Mouse (Mus musculus) limb, embryonic 12.5 days (tissue): ENCODE measurements around the gene Gabrb1. TPM values are rescaled to one million over a fixed set of nuclear protein-coding genes. Genes with fewer than 3 reads are reported as not detected.

Experiments used
- ATAC-seq: fragments of 200-750 bp; cut with Nextera tagmentation; 2 replicates; pipeline ENCODE4 v1.8.0; 2017; ENCODE audit warnings: low read depth, moderate TSS enrichment; ENCODE audit not compliant: insufficient number of reproducible peaks, insufficient read depth, low FRiP score, low TSS enrichment
- H3K27ac ChIP-seq: fragments of 300-500 bp; sonication (generic); 2 replicates; pipeline ENCODE4 v1.5.1; 2016; ENCODE audit warnings: mild to moderate bottlenecking, moderate library complexity
- H3K27me3 ChIP-seq: fragments of 300-500 bp; sonication (generic); 2 replicates; pipeline ENCODE4 v1.6.1; 2016; ENCODE audit warnings: mild to moderate bottlenecking, moderate library complexity
- H3K36me3 ChIP-seq: fragments of 300-500 bp; sonication (generic); 2 replicates; pipeline ENCODE4 v1.6.1; 2016; ENCODE audit warnings: mild to moderate bottlenecking, moderate library complexity
- H3K4me1 ChIP-seq: fragments of 300-500 bp; sonication (generic); replicated peaks from 2 replicates; pipeline ENCODE4 v1.6.1; 2016
- H3K4me2 ChIP-seq: fragments of 300-500 bp; sonication (generic); 2 replicates; pipeline ENCODE4 v1.6.1; 2016; ENCODE audit warnings: mild to moderate bottlenecking, moderate library complexity
- H3K4me3 ChIP-seq: fragments of 300-500 bp; sonication (generic); replicated peaks from 2 replicates; pipeline ENCODE4 v1.5.1; 2016; ENCODE audit warnings: mild to moderate bottlenecking
- H3K9ac ChIP-seq: fragments of 300-500 bp; sonication (generic); replicated peaks from 2 replicates; pipeline ENCODE4 v1.6.1; 2016; ENCODE audit warnings: mild to moderate bottlenecking, moderate library complexity
- H3K9me3 ChIP-seq: fragments of 300-500 bp; sonication (generic); 2 replicates; pipeline ENCODE4 v1.6.1; 2016; ENCODE audit warnings: mild to moderate bottlenecking, moderate library complexity
- WGBS: fragments of 180-500 bp; shearing (Covaris S2); methylation state at CpG from one replicate; pipeline ENCODE4 v1.1.7; 2016; 5-methylcytosine and 5-hydroxymethylcytosine counted together
- polyA plus RNA-seq: library from polyadenylated mRNA; unstranded; fragments of >200 nt; fragmentation: Nextera tagmentation; extraction: Ambion mirVana; gene quantifications from 2 replicates; pipeline ENCODE4 v1.2.1, GENCODE M21; 2016

Gene Gabrb1
- polyA plus RNA-seq, 1 experiment from 2014 or later = 1.2 TPM

DNA sequence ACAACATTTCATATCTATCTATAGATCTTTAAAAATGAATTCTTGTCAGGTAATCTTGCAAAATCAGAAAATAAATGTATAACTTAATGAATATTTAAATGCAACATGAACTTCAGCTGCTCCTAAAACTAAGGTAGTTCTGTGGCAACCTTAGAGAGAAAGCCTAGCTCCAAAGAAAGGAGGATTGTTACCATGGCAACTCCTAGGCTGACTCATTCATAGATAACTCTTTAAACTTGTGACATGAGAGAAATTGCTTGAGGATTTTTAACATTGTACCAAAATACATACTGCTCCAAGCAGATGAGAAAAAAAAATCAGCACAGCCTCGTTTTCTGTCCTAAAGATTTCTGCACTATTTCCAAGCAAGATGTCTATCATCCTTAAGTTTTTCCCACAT is 171.1 kb downstream of the Gabrb1 start:
- H3K9me3 ChIP-seq = no peaks in the 10 kb centered on the region
- no peaks in the 10 kb centered on the region for H3K4me1 ChIP-seq
- 71% methylated on average over 1 of the region's 1 CpGs for WGBS
- H3K9ac ChIP-seq = no peak overlapping the region
- no peak overlapping the region for H3K27ac ChIP-seq
- no peak overlapping the region for H3K4me3 ChIP-seq
- ATAC-seq = no peak
- no peaks in the 10 kb centered on the region for H3K27me3 ChIP-seq
- H3K4me2 ChIP-seq = no peak overlapping the region
- no peaks in the 10 kb centered on the region for H3K36me3 ChIP-seq

DNA sequence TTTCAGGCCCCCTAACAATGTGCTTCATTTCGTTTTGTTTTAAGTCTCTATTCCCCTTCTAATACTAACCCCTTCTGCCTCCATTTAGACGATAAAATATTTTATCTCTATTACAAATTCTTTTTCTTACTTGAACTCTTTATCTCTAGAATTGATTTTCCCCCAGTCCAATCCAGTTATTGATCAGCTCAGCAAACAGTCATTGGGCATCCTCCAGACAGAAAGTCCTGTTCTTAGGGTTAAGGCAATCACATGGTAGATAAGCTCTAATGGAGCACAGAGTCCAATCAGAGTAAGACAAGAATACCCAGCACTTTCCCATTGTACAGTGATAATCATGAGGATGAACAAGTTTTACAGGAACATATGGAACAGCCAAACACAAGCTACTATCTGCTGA is 172.4 kb downstream of the Gabrb1 start:
- ATAC-seq = no peak
- Histone ChIP-seq H3K27me3 (no peaks in the 10 kb centered on the region), H3K27ac (no peak overlapping the region), H3K9me3 (no peaks in the 10 kb centered on the region), H3K36me3 (no peaks in the 10 kb centered on the region), H3K4me3 (no peak overlapping the region), H3K4me2 (no peak overlapping the region), H3K9ac (no peak overlapping the region), H3K4me1 (no peaks in the 10 kb centered on the region)
- whole genome bisulfite sequencing = 87% methylated on average over 2 of the region's 2 CpGs

DNA sequence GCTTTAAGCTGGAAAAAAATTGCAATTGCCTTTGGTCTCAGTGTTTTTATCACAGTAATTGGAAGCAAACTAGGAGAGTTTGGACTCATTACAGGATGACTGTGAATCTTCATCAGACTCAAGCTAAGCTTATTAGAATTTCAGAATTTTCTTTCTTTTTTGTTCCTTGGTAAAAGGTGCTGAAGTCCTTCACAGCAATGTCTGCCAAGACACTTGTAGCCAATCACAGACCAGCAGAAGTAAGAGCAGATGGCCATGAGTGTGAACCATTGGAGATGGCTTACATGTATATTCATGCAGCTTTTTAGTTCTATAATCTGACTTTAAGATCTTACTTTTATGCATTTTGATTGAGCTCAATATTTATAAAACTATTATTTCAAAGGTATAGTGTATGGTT is 184.3 kb downstream of the Gabrb1 start:
- no peak overlapping the region for H3K27ac ChIP-seq
- H3K4me2 ChIP-seq = no peak overlapping the region
- no peak overlapping the region for H3K9ac ChIP-seq
- H3K9me3 ChIP-seq = no peaks in the 10 kb centered on the region
- H3K36me3 ChIP-seq = no peaks in the 10 kb centered on the region
- H3K27me3 ChIP-seq = no peaks in the 10 kb centered on the region
- no peak for ATAC-seq
- H3K4me3 ChIP-seq = no peak overlapping the region
- no peaks in the 10 kb centered on the region for H3K4me1 ChIP-seq

DNA sequence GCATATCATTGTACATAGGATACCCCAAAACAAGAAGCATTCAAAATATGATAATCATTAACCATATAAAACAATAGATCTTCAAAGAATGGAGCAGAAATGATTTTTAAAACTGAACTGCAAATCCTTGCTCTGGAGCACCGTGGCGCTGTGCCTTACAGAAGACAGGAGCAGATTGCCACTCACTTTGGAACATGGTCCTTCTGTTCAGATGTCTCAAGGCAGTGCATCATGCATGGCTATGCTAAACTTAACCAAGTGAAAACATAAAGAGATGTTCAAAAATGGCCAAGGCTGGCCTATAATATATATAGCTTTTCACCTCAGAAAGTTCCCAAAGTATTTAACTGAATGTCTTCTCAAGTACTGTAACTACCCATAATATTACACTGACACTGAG is 240.3 kb downstream of the Gabrb1 start:
- 85% methylated on average over 2 of the region's 2 CpGs for WGBS
- Histone ChIP-seq H3K4me1 (no peaks in the 10 kb centered on the region), H3K4me2 (no peak overlapping the region), H3K27me3 (no peaks in the 10 kb centered on the region), H3K27ac (no peak overlapping the region), H3K36me3 (no peaks in the 10 kb centered on the region), H3K9me3 (no peaks in the 10 kb centered on the region), H3K9ac (no peak overlapping the region), H3K4me3 (no peak overlapping the region)
- no peak for ATAC-seq

- no peak overlapping the region for H3K27ac ChIP-seq
- 74% methylated on average over 7 of the region's 7 CpGs for WGBS
- no peaks in the 10 kb centered on the region for H3K4me1 ChIP-seq
- H3K27me3 ChIP-seq = no peaks in the 10 kb centered on the region
- H3K4me3 ChIP-seq = no peak overlapping the region
- no peak for ATAC-seq
- no peaks in the 10 kb centered on the region for H3K36me3 ChIP-seq
- no peak overlapping the region for H3K9ac ChIP-seq
- no peak overlapping the region for H3K4me2 ChIP-seq
- H3K9me3 ChIP-seq = no peaks in the 10 kb centered on the region
These were observed 245.5 kb downstream of the Gabrb1 start for GRCm38 (mm10) chr5:71903399-71903798.

DNA sequence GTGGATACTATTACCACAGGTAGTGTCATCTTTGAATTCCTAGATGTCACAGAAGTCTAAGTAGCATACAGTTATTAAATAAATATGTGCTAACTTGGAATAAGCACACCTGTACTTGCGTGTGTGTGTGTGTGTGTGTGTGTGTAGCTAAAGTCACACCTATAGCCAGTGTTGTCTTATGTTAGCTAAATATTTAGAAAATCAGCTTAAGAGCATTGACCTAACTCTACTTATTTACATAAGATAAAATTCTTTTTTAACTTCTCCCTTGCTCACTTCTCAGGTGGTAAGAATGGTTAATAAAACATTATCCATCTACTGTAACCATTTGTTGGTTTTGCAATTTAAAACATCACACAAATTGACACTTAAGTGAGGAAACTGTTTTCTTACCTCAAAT is 256.1 kb downstream of the Gabrb1 start:
- Histone ChIP-seq H3K9me3 (no peaks in the 10 kb centered on the region), H3K36me3 (no peaks in the 10 kb centered on the region), H3K9ac (no peak overlapping the region), H3K27me3 (no peaks in the 10 kb centered on the region), H3K4me2 (no peak overlapping the region), H3K27ac (no peak overlapping the region), H3K4me1 (no peaks in the 10 kb centered on the region), H3K4me3 (no peak overlapping the region)
- WGBS = 74% methylated on average over 1 of the region's 1 CpGs
- no peak for ATAC-seq

DNA sequence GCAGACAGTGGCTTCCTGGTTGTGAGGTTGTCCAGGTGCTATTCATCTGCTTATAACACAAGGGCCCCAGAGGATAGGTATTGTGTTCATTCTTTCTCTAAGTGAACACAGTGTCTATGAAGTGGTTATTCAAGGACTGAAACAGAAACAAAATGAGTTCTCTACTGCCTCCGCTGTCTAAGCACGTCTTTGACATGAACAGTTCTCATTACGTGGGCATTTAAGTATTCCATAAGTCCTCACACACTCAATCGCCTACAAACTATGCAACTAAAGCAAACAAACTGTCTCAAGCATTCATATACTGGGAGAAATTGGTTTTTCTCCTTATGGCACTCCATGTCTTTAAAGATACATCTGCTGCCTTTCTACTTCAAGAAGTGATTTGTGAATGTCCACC is 257.8 kb downstream of the Gabrb1 start:
- no peak overlapping the region for H3K4me2 ChIP-seq
- H3K36me3 ChIP-seq = no peaks in the 10 kb centered on the region
- no peak overlapping the region for H3K9ac ChIP-seq
- no peaks in the 10 kb centered on the region for H3K27me3 ChIP-seq
- no peak overlapping the region for H3K4me3 ChIP-seq
- ATAC-seq = no peak
- no peaks in the 10 kb centered on the region for H3K9me3 ChIP-seq
- no peak overlapping the region for H3K27ac ChIP-seq
- H3K4me1 ChIP-seq = no peaks in the 10 kb centered on the region
- 93% methylated on average over 4 of the region's 4 CpGs for WGBS

DNA sequence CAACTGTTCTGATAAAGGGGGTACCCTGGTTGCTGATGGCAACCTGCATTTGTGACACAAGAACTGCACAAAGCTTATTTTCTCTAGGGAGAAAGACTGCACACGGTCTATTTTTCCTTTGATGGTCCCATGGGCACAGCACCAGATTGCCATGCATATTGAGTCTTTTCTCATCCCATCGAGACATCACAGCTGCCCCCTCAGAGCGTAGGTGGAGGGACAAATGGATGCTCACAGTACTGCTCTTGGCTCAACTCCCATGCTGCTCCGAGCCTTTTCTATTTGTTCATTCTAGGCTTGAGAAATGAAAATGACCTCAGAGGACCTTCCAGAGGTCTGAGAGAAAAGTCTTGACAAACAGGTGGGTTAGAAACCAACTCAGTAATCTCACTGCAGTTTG is 259.3 kb downstream of the Gabrb1 start:
- Histone ChIP-seq H3K9ac (no peak overlapping the region), H3K27ac (no peak overlapping the region), H3K27me3 (no peaks in the 10 kb centered on the region), H3K36me3 (no peaks in the 10 kb centered on the region), H3K9me3 (no peaks in the 10 kb centered on the region), H3K4me2 (no peak overlapping the region), H3K4me3 (no peak overlapping the region), H3K4me1 (no peaks in the 10 kb centered on the region)
- 87% methylated on average over 4 of the region's 4 CpGs for WGBS
- no peak for ATAC-seq

GRCm38 (mm10) chr5:71923636-71924035 is 265.7 kb downstream of the Gabrb1 start:
- WGBS = 70% methylated on average over 4 of the region's 4 CpGs
- no peaks in the 10 kb centered on the region for H3K27me3 ChIP-seq
- H3K9me3 ChIP-seq = no peaks in the 10 kb centered on the region
- no peak overlapping the region for H3K27ac ChIP-seq
- no peak for ATAC-seq
- no peak overlapping the region for H3K4me2 ChIP-seq
- H3K4me1 ChIP-seq = no peaks in the 10 kb centered on the region
- no peak overlapping the region for H3K4me3 ChIP-seq
- H3K9ac ChIP-seq = no peak overlapping the region
- H3K36me3 ChIP-seq = no peaks in the 10 kb centered on the region

GRCm38 (mm10) chr5:71926336-71926735 is 268.4 kb downstream of the Gabrb1 start:
- no peaks in the 10 kb centered on the region for H3K9me3 ChIP-seq
- no peak overlapping the region for H3K4me3 ChIP-seq
- no peaks in the 10 kb centered on the region for H3K27me3 ChIP-seq
- no peaks in the 10 kb centered on the region for H3K36me3 ChIP-seq
- H3K4me1 ChIP-seq = no peaks in the 10 kb centered on the region
- WGBS = 74% methylated on average over 5 of the region's 5 CpGs
- no peak overlapping the region for H3K9ac ChIP-seq
- no peak overlapping the region for H3K27ac ChIP-seq
- no peak overlapping the region for H3K4me2 ChIP-seq
- ATAC-seq = no peak

- no peak overlapping the region for H3K4me3 ChIP-seq
- no peaks in the 10 kb centered on the region for H3K4me1 ChIP-seq
- no peaks in the 10 kb centered on the region for H3K27me3 ChIP-seq
- ATAC-seq = no peak
- H3K9me3 ChIP-seq = no peaks in the 10 kb centered on the region
- H3K4me2 ChIP-seq = no peak overlapping the region
- no peaks in the 10 kb centered on the region for H3K36me3 ChIP-seq
- H3K27ac ChIP-seq = no peak overlapping the region
- no peak overlapping the region for H3K9ac ChIP-seq
- WGBS = 86% methylated on average over 2 of the region's 2 CpGs
These were observed 272.1 kb downstream of the Gabrb1 start for GRCm38 (mm10) chr5:71930036-71930435.

- Histone ChIP-seq H3K4me2 (no peak overlapping the region), H3K36me3 (no peaks in the 10 kb centered on the region), H3K9ac (no peak overlapping the region), H3K4me3 (no peak overlapping the region), H3K9me3 (no peaks in the 10 kb centered on the region), H3K27ac (no peak overlapping the region), H3K27me3 (no peaks in the 10 kb centered on the region), H3K4me1 (no peaks in the 10 kb centered on the region)
- 96% methylated on average over 1 of the region's 1 CpGs for WGBS
- ATAC-seq = no peak
These were observed 293.5 kb downstream of the Gabrb1 start for GRCm38 (mm10) chr5:71951398-71951797.
